Mouse (Mus musculus) olfactory bulb, adult 2 months (tissue): Measurements from ENCODE around the gene Nfic. TPM values are rescaled to one million over a fixed set of nuclear protein-coding genes. Genes with fewer than 3 reads are reported as not detected.
A peak's percentile ranks its signal among the peaks of the same experiment; 100 is the strongest.

Source experiments
- H3K27ac ChIP-seq: fragments of 200-500 bp; 2 replicates; pipeline ENCODE4 v1.5.1; 2012; ENCODE audit warnings: low read depth, low read length; ENCODE audit not compliant: insufficient read depth
- H3K4me1 ChIP-seq: fragments of 200-500 bp; 2 replicates; pipeline ENCODE4 v1.6.1; 2012; ENCODE audit warnings: low read length; ENCODE audit not compliant: control insufficient read depth, insufficient read depth
- H3K4me3 ChIP-seq: fragments of 200-500 bp; 2 replicates; pipeline ENCODE4 v1.5.1; 2012; ENCODE audit warnings: mild to moderate bottlenecking, low read depth, low read length, moderate library complexity; ENCODE audit not compliant: insufficient read depth
- CTCF ChIP-seq: fragments of 200-500 bp; IDR thresholded peaks from 2 replicates; pipeline ENCODE4 v1.5.1; 2012; ENCODE audit warnings: low read depth, mild to moderate bottlenecking, low read length, moderate library complexity; ENCODE audit not compliant: insufficient read depth
- POLR2A ChIP-seq: fragments of 200-500 bp; IDR thresholded peaks from 2 replicates; pipeline ENCODE4 v1.6.1; 2012; ENCODE audit warnings: mild to moderate bottlenecking, low read depth, low read length, moderate library complexity; ENCODE audit not compliant: insufficient read depth
- WGBS: fragments of 180-500 bp; shearing (Covaris S2); methylation state at CpG from one replicate; pipeline ENCODE4 v1.1.7; 2018; 5-methylcytosine and 5-hydroxymethylcytosine counted together
- polyA plus RNA-seq: library from polyadenylated mRNA; stranded (reverse); fragments of >200 nt; gene quantifications from 2 replicates; pipeline ENCODE4 v1.2.4, GENCODE M21; 2012; ENCODE audit warnings: low replicate concordance; ENCODE audit not compliant: missing spikeins, insufficient read depth, insufficient read length

Nfic gene
- polyA plus RNA-seq, 1 experiment = not detected

DNA sequence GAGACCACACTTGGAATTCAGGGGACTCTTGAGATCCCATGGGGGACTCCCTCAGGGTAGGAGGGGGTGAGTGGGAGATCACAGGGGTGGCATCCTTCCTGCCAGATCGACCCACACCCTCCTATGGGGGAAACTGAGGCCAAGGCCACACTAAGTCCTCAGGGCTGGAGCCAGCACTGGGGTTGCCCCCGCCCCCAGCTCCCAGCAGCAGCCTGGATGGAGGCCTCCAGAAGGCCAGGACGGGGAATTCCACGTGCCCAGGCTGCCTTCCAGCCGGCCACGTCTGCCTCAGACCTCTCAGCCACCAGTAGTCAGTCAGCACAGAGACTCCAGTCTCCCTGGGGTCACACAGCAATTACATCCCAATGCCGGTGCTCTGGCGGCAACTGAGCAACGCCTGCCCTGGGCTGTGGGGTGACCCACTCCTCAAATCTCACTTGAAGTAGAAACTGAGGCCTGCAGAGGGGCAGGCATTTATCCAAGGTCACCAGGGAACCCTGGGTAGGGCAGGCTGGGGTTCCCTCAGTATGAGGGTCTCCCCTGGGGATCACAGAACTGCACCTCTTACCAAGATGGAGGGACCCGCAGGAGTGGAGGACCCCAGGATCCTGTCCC lies 30.1 kb downstream of the Nfic start:
- no peak for TF ChIP-seq CTCF
- no peak for TF ChIP-seq POLR2A
- Histone ChIP-seq H3K27ac (peak overlapping the region; percentile 52), H3K4me3 (peak overlapping the region; percentile 23), H3K4me1 (peaks cover 64% of the 10 kb centered on the region)
- WGBS = 36% methylated on average over 10 of the region's 10 CpGs

- TF ChIP-seq CTCF (no peak), POLR2A (no peak)
- Histone ChIP-seq H3K4me3 (peak overlapping the region; percentile 23; the same call in 1 of the 2 replicates), H3K4me1 (peaks cover 69% of the 10 kb centered on the region), H3K27ac (peak overlapping the region; percentile 52; the same call in 1 of the 2 replicates)
- WGBS = 13% methylated on average over 25 of the region's 25 CpGs
These were observed 31.0 kb downstream of the Nfic start for GRCm38 (mm10) chr10:81424246-81425051.

DNA sequence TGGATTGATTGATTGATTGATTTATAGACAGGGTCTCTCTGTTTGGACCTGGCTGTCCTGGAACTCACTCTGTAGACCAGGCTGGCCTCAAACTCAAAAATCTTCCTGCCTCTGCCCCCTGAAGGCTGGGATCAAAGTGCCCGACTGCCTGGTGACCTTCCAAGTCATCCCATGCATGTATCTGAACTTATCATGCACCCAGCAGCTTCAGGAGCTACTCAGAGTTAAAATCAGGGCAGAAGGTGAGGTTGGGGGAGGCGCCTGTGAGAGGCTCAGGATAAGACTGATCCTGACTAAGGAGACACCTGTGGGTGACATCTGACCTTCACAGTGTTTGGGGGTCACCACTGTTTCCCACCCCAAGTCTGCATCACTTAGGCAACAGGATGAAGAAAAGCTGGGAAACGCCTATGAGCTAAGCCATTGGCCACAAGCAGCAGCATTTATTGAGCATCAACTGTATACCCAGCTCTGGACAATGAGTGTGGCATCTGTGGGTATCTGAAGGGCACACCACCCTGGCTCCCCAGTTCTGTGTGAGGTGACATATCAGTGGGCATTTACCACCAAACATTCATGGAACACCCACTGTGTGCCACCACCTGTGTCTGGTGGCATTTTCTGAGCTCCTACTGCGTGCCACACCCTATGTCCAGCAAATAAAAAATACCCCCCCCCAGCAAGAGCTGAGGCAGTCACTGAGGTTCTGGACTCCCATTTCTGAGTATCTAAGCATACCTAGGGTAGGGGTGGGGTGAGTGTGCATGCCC lies 31.8 kb downstream of the Nfic start:
- H3K4me1 ChIP-seq = peaks cover 72% of the 10 kb centered on the region
- TF ChIP-seq POLR2A (no peak), CTCF (no peak)
- no peak overlapping the region for H3K27ac ChIP-seq
- WGBS = 80% methylated on average over 4 of the region's 4 CpGs
- no peak overlapping the region; the same call in 1 of the 2 replicates for H3K4me3 ChIP-seq

DNA sequence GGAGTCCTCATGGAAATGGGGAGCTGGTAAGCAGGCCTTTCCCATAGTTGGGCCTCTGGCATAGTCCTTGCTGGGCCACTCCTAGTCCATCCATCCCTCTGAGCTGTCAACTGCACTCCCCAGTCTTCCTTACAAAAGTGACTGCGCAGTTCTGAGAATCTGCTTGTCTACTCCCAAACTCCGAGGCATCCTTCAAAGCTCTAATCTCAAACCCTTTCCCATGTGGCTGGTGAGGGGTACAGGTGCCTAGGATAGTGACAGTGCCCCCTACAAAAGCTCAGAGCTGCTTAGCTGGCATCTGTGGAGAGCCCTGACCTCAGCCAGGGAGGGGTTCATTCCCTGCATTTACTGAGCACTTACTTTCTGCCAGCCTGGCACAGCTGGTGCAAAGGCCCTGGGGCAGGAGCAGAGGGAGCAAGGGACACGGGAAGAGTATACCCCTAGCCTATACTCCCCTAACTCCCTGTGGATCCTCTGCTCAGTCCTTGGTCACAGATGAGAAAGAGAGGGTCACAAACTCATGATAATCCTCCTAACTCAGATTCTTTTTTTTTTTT lies 32.7 kb downstream of the Nfic start:
- H3K4me1 ChIP-seq = peaks cover 81% of the 10 kb centered on the region
- WGBS = 80% methylated on average over 3 of the region's 3 CpGs
- no peak for TF ChIP-seq POLR2A
- no peak for TF ChIP-seq CTCF
- H3K27ac ChIP-seq = no peak overlapping the region
- H3K4me3 ChIP-seq = no peak overlapping the region

DNA sequence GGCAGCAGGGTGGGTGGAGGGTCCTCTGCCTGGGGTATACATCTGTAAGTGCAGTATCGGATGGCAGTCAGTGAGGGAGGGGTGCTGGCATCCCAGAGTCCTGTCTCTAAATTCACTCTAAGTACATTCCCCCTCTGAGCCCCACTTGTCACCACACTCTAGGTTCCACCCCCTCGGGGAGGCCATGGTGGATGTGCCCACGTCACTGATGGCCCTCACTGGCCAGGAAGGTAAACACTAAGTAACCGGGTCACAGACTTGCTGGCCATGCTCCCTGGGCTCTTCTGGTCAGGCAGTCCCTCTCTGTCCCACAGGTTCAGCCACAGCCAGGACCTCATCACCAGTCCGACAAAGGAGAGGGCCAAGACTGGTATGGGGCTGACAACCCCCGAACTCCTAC lies 33.2 kb downstream of the Nfic start:
- Histone ChIP-seq H3K27ac (no peak overlapping the region), H3K4me1 (peaks cover 83% of the 10 kb centered on the region), H3K4me3 (no peak overlapping the region)
- no peak for TF ChIP-seq CTCF
- TF ChIP-seq POLR2A = no peak
- WGBS = 61% methylated on average over 6 of the region's 6 CpGs

DNA sequence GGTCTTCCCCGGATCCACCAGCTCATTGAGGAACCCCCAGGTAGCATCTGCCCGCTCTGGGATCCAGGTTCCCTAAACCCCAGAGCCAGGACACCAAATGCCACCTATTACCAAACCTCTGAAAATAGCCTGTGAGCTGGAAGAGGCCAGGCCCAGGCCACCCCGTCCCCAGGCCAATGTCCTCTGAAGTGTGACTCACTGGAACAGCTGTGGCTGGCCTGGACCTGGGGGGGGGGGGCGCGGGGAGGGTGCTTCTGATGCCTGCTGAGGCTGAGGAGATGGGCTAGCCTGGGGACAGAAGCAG lies 33.7 kb downstream of the Nfic start:
- WGBS = 81% methylated on average over 5 of the region's 5 CpGs
- H3K4me3 ChIP-seq = no peak overlapping the region
- peaks cover 84% of the 10 kb centered on the region for H3K4me1 ChIP-seq
- TF ChIP-seq POLR2A = no peak
- no peak for TF ChIP-seq CTCF
- H3K27ac ChIP-seq = no peak overlapping the region

DNA sequence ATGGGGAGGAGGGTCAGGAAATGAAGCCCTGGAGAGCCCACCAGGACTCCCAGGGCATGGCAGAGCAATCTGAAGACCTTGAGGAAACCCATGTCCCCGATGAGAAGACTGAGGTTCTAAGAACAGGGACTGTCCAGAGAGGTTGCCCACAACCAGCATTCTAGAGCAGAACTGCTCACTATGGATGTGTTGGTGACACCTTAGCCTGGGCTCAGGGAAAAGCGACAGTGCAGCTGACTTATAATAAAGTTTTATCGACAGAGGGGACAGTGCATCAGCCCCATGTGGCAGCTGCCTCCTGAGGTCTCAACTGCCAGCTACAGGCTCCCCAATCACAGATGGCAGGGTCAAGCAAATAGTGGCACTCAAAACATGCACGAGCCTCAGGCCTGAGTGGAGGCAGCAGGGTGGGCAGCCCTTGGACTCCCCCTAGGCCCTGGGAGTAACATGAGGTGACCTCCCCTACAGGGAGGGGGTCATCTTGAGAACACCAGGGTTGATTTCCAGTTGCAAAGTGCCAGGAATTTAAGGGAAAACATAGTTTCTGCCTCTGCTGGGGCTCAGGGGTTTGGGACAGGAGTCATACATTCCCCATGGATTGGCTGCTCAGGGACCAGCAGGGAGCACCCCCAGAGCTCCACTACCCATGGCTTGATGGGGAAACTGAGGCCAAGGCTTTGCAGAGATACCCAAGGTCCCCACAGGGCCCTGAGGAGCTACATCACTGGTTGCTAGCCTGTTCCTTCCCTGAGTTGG lies 34.2 kb downstream of the Nfic start:
- peaks cover 84% of the 10 kb centered on the region for H3K4me1 ChIP-seq
- no peak overlapping the region for H3K4me3 ChIP-seq
- WGBS = 72% methylated on average over 4 of the region's 4 CpGs
- no peak overlapping the region for H3K27ac ChIP-seq
- TF ChIP-seq POLR2A (no peak), CTCF (no peak)

- TF ChIP-seq CTCF (no peak), POLR2A (no peak)
- H3K4me1 ChIP-seq = peaks cover 83% of the 10 kb centered on the region
- H3K27ac ChIP-seq = no peak overlapping the region
- 93% methylated on average over 40 of the region's 40 CpGs for WGBS
- no peak overlapping the region for H3K4me3 ChIP-seq
These were observed 35.2 kb downstream of the Nfic start for GRCm38 (mm10) chr10:81420191-81420767.
